Mouse (Mus musculus) layer of hippocampus, adult 11-12 months (tissue): Measurements from ENCODE around the gene Krtap12-1.
"Not testable (repeated sequence)": the region's sequence is repeated elsewhere in the genome, so short reads cannot be mapped to it uniquely, and the experiment has no call there.

Source experiments
- DNase-seq: peaks from one replicate; pipeline ENCODE4 v3.0.0; 2022; ENCODE audit warnings: low spot score

Krtap12-1 gene

DNA sequence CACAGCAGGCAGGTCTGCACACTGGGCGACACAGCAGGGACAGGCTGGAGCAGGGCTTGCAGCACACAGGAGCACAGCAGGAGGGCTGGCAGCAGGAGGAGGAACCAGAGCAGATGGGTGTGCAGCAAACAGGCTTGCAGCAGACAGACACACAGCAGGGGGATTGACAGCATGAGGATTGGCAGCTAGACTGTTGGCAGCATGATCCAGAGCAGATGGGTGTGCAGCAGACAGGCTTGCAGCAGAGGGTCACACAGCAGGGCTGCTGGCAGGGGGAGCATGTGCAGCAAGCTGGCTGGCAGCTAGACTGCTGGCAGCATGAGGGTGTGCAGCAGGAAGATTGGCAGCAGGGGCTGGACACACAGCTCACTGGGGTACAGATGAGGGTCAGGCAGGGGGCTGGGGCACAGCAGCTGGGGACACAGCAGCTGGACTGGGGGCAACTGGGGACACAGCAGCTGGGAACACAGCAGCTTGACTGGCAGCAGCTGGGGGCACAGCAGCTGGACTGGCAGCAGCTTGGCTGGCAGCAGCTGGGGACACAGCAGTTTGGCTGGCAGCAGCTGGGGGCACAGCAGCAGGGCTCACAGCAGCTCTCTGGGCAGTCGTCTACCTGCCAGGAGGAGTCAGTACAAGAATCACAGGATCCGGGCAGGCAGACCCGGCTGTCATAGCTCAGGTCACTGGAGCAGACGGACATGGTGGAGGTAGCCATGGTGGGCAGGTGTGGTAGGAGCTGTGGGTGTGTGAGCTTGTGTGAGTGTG lies 21.7 kb downstream of the Krtap12-1 start, which contains the start of gene Gm18596:
TSS of gene Gm18596 (minus strand) at position 715 of the 765 bp plus-strand sequence.
- DNase-seq, result not testable (repeated sequence)

DNA sequence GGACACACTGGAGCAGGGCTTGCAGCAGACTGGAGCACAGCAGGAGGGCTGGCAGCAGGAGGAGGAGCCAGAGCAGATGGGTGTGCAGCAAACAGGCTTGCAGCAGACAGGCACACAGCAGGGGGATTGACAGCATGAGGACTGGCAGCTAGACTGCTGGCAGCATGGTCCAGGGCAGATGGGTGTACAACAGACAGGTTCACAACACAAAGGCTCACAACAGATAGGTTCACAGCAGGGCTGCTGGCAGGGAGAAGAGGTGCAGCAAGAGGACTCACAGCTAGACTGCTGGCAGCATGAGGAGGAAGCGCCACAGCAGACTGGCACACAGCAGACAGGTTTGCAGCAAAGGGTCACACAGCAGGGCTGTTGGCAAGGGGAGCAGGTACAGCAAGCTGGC lies 30.3 kb downstream of the Krtap12-1 start:
- DNase-seq, result not testable (repeated sequence)

- not testable (repeated sequence) for DNase-seq
Observed at GRCm38 (mm10) chr10:77751254-77751653, 30.9 kb downstream of the Krtap12-1 start, which contains the start of gene Gm9736. TSS of gene Gm9736 (minus strand) at chr10:77751354.

DNA sequence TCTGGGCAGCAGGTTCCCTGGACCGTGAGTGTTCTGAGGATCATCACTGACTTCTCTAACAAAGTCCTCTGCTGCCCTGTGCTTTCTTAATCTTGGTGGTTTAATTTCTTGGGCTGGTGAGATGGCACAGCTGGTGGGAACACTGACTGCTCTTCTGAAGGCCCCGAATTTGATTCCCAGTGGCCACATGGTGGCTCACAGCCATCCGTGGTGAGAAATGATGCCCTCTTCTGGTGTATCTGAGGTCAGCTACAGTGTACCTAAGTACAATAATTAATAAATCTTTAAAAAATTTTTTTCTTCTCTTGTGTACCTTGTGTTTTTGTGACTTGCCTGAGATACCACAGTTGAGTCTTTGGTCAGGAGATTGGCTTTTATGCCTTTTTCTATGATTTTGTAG lies 31.9 kb downstream of the Krtap12-1 start:
- DNase-seq, result not testable (repeated sequence)

- no peak for DNase-seq
Observed at GRCm38 (mm10) chr10:77753448-77753847, 33.0 kb downstream of the Krtap12-1 start.

- not testable (repeated sequence) for DNase-seq
Observed at GRCm38 (mm10) chr10:77759582-77759981, 39.2 kb downstream of the Krtap12-1 start, which contains the start of gene Gm3233. TSS of gene Gm3233 (minus strand) at chr10:77759682.

DNA sequence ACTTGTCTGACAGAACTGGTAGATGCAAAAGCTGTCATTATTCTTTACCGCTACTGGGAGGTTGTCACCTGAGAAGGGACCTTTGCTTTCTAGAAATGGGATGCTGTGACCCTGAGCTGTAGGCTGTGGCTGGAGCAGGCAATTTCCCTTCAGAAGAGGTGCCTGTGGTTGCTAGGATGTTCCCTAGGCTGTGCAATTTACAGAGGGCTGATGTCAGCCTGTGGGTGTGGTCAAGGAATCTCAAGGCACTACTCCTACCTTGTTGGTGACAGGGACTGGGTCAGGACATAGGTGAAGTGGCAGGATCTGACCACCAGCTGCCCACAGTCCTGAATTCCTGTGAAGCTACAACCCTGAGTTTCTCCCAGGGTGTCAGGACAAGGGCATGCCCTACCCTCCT lies 49.3 kb downstream of the Krtap12-1 start:
- DNase-seq, result no peak
